12 mouse cellular contexts compared by ENCODE assay signal in genomic region chr17:72934146-72934545, GRCm38 (mm10). TPM values are rescaled to one million over a fixed set of nuclear protein-coding genes. Genes with fewer than 3 reads are reported as not detected.
DNase-seq lines count a peak whose midpoint lies in the region; ATAC-seq lines count a peak whose summit lies in the region.
"Had no signal": no experiment of that assay in that cellular context is flagged by ENCODE, and none has a peak within 500 bp of the region (broad histone marks: within the 10 kb centered on the region; RNA-seq: fewer than 3 reads in every experiment).

No protein-coding gene starts in this region.

- no peaks in the 10 kb centered on the region for H3K27me3 ChIP-seq in heart, embryonic 12.5 days (replicated peaks)
- no peaks in the 10 kb centered on the region for H3K27me3 ChIP-seq in embryonic facial prominence, embryonic 10.5 days (replicated peaks; ENCODE audit: low read depth, poor library complexity, severe bottlenecking)
- H3K27me3 ChIP-seq: embryonic facial prominence, embryonic 12.5 days; neural tube, embryonic 12.5 days had no signal

- ATAC-seq in heart, embryonic 12.5 days (ENCODE audit: insufficient number of reproducible peaks, low FRiP score), result no peak
- ATAC-seq in frontal cortex, adult (ENCODE audit: low TSS enrichment), result no peak

- peak overlapping the region; percentile 74 for H3K27ac ChIP-seq in heart, embryonic 12.5 days (ENCODE audit: poor library complexity, severe bottlenecking)
- no peak overlapping the region for H3K27ac ChIP-seq in embryonic facial prominence, embryonic 10.5 days (replicated peaks)
- H3K27ac ChIP-seq: embryonic facial prominence, embryonic 12.5 days; liver, embryonic 14.5 days; neural tube, embryonic 12.5 days had no signal

- WGBS in heart, embryonic 12.5 days, result 44% methylated on average over 2 of the region's 2 CpGs
- 56% methylated on average over 2 of the region's 2 CpGs for WGBS in embryonic facial prominence, embryonic 10.5 days

- peaks cover 68% of the 10 kb centered on the region for H3K4me1 ChIP-seq in heart, embryonic 12.5 days (replicated peaks)
- H3K4me1 ChIP-seq in embryonic facial prominence, embryonic 10.5 days, result peaks cover 23% of the 10 kb centered on the region

- H3K36me3 ChIP-seq in heart, embryonic 12.5 days, result peaks cover 79% of the 10 kb centered on the region
- peaks cover 85% of the 10 kb centered on the region for H3K36me3 ChIP-seq in embryonic facial prominence, embryonic 10.5 days (replicated peaks)

- H3K4me3 ChIP-seq in heart, embryonic 12.5 days, result no peak overlapping the region
- H3K4me3 ChIP-seq in embryonic facial prominence, embryonic 10.5 days, result no peak overlapping the region
- H3K4me3 ChIP-seq: embryonic facial prominence, embryonic 12.5 days; neural tube, embryonic 12.5 days had no signal

- DNase-seq in heart, postnatal 4 days, result no peak
- DNase-seq in lung, postnatal 25 days (ENCODE audit: low spot score), result peak; percentile 42
- DNase-seq in lung, postnatal 4 days, result no peak
- peak; percentile 86 for DNase-seq in induced T-regulatory cell, adult 2 months (ENCODE audit: low read depth)
- peak; percentile 68 for DNase-seq in thymus, postnatal 14 days
- no peak for DNase-seq in embryonic facial prominence, embryonic 10.5 days (ENCODE audit: low spot score)
- DNase-seq: cerebellum, adult 11 months had no signal

- H3K9me3 ChIP-seq in heart, embryonic 12.5 days (replicated peaks), result no peaks in the 10 kb centered on the region
- peaks cover 13% of the 10 kb centered on the region; the same call in 1 of the 2 replicates for H3K9me3 ChIP-seq in embryonic facial prominence, embryonic 10.5 days
- H3K9me3 ChIP-seq: neural tube, embryonic 12.5 days had no signal

- H3K4me2 ChIP-seq in heart, embryonic 12.5 days, result 0 out of 2 replicates have a peak overlapping the region, but pooled peaks have one; percentile 8
- H3K4me2 ChIP-seq: embryonic facial prominence, embryonic 12.5 days; neural tube, embryonic 12.5 days had no signal

- H3K9ac ChIP-seq in heart, embryonic 12.5 days, result peak overlapping the region; percentile 51
- H3K9ac ChIP-seq: embryonic facial prominence, embryonic 12.5 days; liver, embryonic 14.5 days; neural tube, embryonic 12.5 days had no signal

RNA-seq across cellular contexts. Expression of gene Lbh, which starts 16.0 kb away (rescaled TPM):
- polyA plus RNA-seq in heart, embryonic 12.5 days (2016; fragmentation: Nextera tagmentation; extraction: Ambion mirVana), result 22.6 and 23.7 TPM in 2 replicates
- 100 to 1,000 TPM; 730 to 743 TPM for total RNA-seq in heart, postnatal 4 days (2021)
- 2.1 and 2.2 TPM in 2 replicates for polyA plus RNA-seq in embryonic facial prominence, embryonic 10.5 days (2016; fragmentation: Nextera tagmentation; extraction: Ambion mirVana)

Comparison
In these comparisons a context has a peak if more than half of its experiments do, and no peak if none do; other contexts are left out.
1. DNase-seq: peak in lung, postnatal 25 days (single experiment), induced T-regulatory cell, adult 2 months (single experiment) and thymus, postnatal 14 days (single experiment); none in heart, postnatal 4 days (single experiment), lung, postnatal 4 days (0 of 2) and embryonic facial prominence, embryonic 10.5 days (single experiment).